Mouse (Mus musculus): ENCODE measurements around the gene Acot11.
"Not testable (repeated sequence)": the region's sequence is repeated elsewhere in the genome, so short reads cannot be mapped to it uniquely, and the experiment has no call there.

The Acot11 gene

DNA sequence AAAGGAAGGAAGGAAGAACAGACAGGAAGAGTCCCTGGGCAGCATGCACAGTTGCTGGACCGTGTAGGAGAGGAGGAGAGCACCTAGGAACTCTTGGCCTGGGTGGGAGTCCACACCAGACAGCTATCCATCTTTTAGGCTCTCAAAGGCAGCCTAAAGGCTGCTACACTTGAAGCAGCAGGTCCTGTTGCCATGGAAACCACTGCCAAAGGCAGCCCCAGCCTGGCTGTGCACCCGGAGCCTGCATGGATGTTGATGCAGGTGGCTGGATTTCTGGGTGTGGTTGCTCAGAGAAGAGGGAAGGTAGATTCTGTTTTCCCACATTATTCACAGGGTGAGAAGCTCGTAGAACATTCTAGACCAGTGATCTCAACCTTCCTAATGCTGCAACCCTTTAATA is 27.8 kb downstream of the Acot11 start:
- DNase-seq (ENCODE audit: low spot score), result no peak

DNA sequence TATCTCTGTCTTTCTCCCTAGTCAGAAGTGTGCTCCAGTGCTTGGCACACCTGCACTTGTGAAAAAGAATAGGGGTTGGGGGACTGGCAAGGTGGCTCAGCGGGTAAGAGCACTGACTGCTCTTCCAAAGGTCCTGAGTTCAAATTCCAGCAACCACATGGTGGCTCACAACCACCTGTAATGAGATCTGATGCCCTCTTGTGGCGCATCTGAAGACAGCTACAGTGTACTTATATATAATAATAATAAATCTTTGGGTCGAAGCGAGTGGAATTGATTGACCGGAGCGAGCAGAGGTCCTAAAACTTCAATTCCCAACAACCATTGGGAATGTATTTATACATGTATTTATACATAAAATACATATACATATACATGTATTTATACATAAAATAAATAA is 29.0 kb downstream of the Acot11 start:
- not testable (repeated sequence) for DNase-seq (ENCODE audit: low spot score)

DNA sequence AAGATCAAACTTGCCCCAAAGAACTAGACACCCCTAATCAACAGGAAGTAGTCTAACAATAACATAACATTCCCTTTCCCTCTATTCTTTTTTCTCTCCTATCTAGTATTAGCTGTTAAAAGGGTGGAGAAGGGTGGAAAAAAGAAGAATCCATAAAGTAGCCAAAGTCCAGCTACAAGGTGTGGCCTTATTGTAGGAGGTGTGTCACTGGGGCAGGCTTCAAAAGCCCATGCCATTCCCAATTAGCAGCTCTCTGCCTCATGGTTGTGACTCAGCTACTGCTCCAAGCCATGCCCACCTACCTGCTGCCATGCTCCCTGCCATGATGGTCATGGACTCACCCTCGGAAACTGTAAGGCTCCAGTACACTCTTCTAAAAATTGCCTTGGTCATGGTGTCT is 32.2 kb downstream of the Acot11 start:
- DNase-seq (ENCODE audit: low spot score), result no peak

DNA sequence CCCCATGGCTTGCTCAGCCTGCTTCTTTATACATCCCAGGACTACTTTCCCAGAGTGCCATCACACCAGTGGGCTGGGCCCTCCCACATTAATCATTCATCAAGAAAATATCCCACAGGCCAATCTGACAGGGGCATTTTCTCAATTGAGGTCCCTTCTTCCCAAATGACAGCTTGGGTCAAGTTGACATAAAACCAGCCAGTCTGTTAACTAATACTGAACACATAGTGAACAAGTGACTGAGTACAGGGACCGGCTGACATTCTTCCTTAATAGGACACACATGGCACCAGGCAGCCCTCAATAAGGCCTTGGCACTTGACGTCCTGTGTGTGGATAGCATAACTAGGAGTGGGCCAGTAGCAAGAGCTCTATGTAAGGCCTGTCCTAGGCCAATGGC is 35.5 kb downstream of the Acot11 start:
- no peak for DNase-seq (ENCODE audit: low spot score)

DNA sequence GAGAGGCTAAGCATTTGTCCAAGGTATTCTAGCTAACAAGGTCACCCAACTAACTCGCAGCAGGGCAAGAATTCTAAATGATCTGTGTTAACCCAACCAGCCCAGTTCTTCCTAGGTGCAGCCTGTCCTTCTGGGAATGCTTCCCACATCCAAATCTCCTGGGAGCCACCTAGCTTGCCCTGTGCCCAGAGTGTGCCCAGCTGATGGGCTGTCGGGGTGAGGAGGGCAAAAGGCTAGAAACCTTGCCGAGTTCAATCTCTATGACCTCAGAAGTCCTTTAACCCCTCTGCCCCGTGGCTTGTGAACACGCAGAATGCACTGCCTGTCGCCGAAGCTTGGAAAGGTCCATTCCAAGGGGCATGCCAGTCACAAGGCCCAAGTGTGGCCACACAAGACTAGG is 40.6 kb downstream of the Acot11 start:
- DNase-seq (ENCODE audit: low spot score), result no peak

DNA sequence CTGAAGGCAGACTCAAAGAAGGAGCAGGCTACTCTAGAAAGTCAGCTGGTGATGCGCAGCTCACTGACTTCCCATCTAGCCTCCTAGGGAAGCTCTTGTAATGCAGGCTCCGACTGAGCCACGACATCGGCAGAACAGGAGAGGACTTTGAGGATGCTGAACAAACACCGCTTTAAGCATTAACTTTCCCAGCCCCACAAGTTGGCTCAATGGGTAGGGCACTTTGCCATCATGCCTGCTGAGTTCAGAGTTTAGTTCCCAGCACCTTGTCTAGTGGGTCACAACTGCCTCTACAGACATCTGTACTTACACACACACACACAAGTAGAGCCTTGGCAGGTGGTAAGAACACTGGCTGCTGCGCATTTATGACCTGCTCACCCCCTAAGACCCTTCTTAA is 53.1 kb downstream of the Acot11 start:
- DNase-seq (ENCODE audit: low spot score), result no peak

DNA sequence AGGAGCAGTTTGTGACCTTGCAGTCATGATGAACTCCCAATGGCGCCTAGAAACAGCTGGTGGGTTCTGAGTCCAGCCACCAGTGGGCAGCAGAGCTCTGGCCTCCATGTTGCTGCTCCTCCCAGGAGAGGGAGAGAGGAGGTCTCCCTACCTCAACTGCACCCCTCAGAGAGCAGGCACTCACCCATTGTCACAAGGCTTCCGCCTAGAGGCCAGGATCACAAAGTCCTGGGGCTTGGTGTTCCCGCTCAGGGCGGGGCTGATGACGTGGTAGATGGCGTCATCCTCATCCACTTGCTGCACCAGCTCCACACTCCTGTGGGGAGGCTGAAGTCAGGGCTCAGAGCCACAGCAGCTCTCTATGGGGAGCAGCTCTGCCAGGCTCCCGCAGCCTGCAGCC is 55.1 kb downstream of the Acot11 start:
- DNase-seq (ENCODE audit: low spot score), result peak; percentile 28

DNA sequence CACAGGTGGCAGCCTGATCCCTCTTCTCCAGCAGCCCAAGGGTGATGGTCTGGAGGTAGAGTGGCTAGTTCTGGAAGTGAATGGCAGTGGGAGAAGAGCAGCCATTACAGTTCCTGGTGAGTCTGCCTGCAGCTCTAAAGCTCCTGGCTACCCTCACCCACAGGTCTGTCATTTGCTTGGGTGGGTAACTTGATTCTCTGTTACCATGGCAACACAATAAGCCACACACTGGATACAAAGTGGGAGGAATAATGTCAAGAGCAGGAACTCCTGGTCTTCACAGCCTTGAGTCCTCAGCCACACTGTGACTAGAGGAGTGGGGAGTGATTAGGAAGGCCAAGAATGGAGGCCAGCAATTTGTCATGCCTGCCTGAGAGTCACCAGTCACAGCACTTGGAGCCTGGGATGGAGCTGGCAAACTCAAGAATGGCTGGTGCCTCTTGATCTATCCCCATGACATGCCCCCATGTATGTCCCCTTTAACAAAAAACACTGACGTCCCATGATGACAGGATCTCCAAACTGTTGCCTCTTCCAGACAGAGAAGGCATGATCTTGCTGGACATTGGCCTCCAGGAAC is 57.7 kb downstream of the Acot11 start:
- DNase-seq (ENCODE audit: low spot score), result no peak

DNA sequence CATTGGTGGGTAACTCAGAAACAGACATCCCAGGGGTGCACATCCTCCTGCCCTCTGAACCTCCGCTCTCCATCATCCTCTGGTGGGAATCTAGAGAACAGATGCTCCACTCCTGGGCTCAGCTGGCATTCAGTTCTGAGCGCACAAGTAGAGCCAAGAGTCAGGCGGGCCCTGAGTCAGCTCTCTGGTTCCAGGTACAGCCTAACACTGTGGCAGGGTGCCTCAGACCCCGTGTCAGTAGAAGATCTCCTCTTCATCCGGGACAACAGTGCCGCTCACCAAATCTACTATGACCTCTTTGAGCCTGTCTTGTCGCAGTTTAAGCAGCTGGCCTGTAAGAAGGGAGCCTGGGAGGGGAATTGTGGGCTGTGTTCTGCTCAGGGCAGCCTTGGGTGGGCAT is 58.9 kb downstream of the Acot11 start:
- no peak for DNase-seq (ENCODE audit: low spot score)

DNA sequence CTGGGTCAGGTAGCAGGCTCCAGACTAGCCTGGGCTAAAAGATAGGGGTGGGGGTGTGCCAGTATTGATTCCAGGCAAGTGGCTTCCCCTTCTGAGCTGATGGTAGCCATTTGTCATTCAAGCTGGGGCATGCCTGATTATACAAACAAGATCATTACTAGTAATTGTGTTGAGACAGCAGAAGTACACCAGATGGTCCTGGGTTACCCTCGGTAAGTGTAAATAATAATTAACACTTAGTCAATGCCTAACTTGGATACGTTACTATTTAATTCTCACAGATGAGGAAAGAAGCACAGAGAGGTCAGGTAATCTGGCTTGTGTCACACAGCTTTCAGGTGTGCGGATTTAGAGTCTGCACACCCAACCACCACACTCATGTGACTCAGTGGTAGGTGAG is 66.9 kb downstream of the Acot11 start:
- no peak for DNase-seq (ENCODE audit: low spot score)

DNA sequence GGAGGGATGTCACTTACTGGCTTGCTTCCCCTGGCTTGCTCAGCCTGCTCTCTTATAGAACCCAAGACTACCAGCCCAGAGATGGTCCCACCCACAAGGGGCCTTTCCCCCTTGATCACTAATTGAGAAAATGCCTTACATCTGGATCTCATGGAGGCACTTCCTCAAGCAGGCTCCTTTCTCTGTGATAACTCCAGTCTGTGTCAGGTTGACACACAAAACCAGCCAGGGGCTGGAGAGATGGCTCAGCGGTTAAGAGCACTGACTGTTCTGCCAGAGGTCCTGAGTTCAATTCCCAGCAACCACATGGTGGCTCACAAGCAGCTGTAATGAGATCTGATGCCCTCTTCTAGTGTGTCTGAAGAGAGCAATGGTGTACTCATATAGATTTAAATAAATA is 67.9 kb downstream of the Acot11 start:
- DNase-seq (ENCODE audit: low spot score), result not testable (repeated sequence)

DNA sequence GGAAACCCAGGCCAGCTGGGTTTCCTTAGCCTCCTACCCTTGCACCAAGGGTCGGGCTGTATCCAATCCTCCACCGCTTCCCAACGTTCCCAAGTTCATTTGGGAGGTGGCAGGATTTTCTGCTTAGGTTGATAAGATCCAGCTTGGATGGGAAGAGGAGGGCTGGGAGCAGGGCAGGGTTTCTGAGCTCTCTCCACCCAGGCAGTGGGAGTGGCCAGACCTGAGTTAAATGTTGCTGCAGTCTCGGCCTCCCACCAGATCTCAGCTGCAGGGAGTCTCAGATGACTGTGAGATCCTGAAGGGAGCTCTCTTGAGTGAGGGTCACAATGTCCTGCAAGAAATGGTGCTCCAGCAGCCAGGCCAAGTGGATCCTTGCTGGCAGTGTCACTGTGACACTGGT is 71.2 kb downstream of the Acot11 start, which contains the start of gene Fam151a:
Fam151a (plus strand) TSS at position 254 of the 400 bp plus-strand sequence.
- DNase-seq (ENCODE audit: low spot score), result no peak

DNA sequence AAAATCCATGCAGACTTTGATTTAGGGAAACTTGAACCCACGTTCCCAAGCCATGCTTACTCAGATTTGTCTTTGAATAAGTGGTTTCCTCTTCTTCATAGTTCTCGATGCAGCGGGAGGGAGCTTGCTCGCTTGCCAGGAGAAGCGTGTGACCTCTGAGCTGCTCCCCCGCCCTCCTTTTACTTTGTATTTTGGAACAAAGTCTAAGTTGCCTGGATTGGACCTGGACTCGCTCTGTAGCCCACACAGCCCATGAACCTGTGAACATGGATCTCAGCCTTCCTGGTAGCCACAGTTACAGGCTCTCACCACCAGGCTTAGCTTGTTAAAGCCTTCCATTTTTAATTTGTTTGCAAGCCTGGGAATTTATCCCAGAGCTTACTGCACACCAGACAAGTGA is 74.0 kb downstream of the Acot11 start, which contains the start of gene Mroh7:
Mroh7 (minus strand) TSS at position 112 of the 400 bp plus-strand sequence.
- DNase-seq (ENCODE audit: low spot score), result no peak

DNA sequence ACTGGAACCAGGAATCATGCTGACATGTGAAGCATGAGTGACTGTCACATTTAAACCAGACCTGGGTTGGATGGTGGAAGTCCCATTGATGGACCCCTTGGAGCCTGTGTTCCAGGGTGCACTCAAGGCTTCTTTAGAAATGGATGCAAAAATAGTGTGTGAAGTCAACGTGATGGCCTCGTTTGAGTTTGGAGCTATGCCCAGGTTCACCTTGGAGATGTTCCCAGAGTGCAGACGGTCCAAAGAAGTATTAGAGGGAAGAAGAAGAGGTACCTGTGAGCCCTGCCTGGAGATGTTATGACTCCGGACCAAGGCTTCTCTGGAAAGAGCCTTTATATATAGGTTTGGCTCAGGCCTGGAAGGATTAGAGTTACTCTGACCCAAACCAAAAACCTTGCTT is 84.2 kb downstream of the Acot11 start:
- DNase-seq (ENCODE audit: low spot score), result no peak

DNA sequence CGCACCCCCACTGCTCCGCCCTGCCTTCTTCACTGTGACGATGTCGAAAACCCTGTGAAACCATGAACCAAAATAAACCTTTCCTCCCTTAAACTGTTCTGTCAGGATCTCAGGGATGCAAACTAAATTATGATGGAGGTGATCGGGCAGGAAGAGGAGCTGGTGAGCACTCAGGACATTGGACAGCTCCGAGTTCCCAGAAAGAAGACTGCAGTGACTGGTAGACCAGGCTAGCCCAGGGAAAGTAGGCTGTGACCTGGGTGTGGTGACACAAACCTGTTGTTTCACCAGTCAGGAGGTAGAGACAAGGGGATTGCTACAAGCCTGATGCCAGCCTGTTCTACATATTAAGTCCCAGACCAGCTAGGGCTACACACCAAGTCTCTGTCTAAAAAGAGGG is 91.2 kb downstream of the Acot11 start:
- no peak for DNase-seq (ENCODE audit: low spot score)

DNA sequence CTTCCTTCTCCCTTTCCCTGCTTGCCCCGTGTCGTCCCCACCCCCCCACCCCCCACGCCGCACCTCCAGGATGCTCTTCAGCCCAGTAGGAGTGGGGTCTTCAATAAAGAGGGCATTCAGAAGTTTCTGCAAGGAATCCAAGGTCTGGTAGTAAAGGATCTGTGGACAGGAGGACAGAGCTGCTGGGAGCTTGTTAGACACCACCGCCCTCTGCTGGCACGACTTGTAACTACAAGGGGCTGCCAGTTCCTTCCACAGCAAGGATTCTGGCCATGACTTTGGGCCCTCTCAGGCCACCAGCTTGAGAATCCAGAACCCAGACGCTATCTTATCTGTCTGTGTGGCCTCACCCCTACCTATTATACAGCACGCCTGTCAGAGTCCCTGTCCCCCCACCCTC is 96.4 kb downstream of the Acot11 start:
- DNase-seq (ENCODE audit: low spot score), result peak; percentile 89

DNA sequence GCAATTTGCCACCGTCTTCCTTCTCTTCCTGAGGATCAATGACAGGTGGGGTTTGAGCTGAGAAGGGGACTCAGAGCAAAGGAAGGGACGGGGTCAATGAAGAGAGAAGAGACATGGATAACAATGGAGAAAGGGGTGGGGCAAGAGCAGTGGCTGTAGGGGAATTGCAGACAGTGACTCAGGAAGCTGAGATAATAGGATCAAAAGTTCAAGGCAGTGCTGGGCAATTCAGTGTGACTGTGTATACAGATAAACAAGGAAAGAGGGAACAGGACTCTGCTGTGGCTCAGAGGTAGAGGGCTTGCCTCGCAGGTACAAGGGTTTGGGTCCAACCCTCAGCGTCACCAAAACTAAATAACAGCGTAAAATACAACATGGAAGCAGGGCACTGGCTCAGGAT is 96.8 kb downstream of the Acot11 start:
- no peak for DNase-seq (ENCODE audit: low spot score)

DNA sequence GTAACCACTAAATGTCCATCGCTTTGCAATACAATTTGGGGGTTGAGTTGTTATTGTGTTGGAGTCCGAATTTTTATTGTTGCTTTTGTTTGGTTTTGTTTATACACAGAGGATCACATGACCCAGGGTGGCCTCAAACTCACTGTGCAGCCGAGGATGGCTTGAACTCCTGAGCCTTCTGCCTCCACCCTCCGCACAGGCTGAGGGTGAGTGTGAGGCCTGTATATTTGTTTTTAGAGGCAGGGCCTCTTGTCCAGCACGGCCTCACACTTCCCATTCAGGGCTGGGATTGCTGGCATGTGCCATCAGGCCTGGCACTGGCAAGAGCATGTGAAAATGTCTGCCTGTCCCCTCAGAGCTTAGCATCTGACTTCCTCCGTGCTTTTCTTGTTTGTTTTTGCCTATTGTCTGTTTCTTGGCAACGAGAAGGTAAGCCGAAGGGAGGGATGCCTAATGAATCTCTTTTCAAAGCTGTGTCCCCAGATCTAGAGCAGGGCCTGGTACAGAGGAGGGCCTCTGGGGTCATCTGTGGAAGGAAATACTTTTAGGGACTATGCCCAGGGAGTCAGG is 99.6 kb downstream of the Acot11 start:
- DNase-seq (ENCODE audit: low spot score), result no peak

DNA sequence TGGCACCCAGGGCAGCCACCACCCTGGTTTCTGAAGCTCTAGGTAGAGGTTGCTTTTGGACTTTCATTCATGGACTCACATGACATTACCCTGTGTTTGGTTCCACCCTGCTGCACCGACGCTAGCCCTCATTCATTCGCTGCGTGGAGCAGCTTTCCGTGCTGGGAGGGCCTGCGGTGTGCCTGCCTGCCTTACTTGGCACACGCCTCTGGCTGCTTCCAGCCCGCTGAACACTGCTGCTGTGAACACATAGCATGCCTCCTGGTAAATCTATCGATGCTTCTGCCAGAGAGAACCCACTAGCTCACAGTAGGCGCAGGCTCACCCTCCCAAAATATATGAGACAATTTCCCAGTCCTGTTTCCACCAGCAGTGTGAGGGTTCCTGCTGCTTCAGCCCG is 100.4 kb downstream of the Acot11 start:
- no peak for DNase-seq (ENCODE audit: low spot score)

DNA sequence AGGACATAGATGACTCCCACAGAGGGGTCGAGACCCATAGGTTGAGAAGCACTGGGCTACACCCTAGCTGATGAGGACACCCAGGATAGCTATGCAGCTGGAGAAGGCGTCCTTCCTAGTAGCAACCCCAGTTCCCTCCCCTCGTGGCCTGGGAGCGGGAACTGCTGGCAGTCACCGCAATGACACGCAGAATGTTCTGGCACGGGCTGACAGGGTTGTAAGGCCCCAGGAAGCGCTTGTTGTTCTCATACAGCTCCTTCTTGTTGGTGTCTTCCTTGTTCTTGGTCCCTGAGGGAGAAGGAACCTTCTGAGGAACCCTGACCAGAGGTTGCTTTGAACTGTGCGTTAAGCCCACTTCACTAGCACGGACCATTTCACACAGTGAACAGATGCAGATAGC is 100.8 kb downstream of the Acot11 start:
- no peak for DNase-seq (ENCODE audit: low spot score)

DNA sequence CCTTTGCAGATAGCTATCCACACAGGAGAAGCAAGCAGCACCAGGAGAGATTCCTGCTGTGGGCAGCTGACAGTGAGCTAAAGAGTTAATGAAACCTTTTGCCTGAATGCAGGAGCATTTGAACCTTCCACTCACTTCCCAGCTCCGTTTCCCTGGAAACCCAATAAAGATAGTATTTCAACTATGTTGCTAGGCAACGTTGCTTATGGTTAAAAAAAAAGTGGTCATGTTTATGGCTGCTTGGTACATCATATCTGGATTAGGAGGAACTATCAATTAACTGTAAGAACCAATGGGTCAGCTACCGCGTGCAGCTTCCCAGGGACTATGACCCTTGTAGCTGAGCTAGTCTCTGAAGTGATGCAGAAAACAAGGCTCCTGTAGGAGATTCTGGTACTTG is 104.0 kb downstream of the Acot11 start:
- no peak for DNase-seq (ENCODE audit: low spot score)

DNA sequence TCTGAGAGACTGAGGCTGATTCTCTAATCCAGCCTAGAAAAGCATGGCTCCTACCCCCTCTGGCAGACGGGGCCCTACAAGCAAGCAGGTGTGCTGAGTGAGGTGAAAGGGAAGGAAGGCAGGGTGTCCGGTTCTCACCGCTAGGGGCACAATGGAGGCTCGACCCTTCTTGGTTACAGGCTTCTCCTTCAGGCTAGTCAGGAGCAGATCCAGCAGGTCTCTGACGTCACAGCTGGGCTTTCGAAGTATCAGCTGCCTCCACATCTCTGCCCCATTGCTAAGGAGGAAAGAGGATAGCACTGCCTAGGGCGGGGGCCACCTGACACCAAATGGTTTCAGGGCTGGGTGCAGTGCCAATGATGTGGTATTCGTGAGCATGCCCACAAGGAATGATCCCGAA is 104.8 kb downstream of the Acot11 start:
- no peak for DNase-seq (ENCODE audit: low spot score)
